Mouse (Mus musculus) CH12.LX (cell line): ENCODE measurements around the gene Tmprss11c. TPM values are rescaled to one million over a fixed set of nuclear protein-coding genes. Genes with fewer than 3 reads are reported as not detected.

Experiments
- DNase-seq: peaks from one replicate; pipeline ENCODE4 v3.0.0-alpha.2; 2013; ENCODE audit errors: extremely low read depth
- H3K27ac ChIP-seq: 2 replicates; pipeline ENCODE4 v1.5.1; 2012; ENCODE audit warnings: low read depth, mild to moderate bottlenecking, control low read depth, moderate library complexity; ENCODE audit not compliant: insufficient read depth
- H3K27me3 ChIP-seq: replicated peaks from 2 replicates; pipeline ENCODE3; 2012; ENCODE audit warnings: inconsistent platforms
- H3K36me3 ChIP-seq, 2 experiments: replicated peaks in 1 of 2; 2 replicates each; pipeline versions ENCODE3 to v1.6.1; 2012; ENCODE audit warnings: inconsistent platforms in 1 of 2, low read length in 1 of 2, mild to moderate bottlenecking in 1 of 2, mixed read lengths in 1 of 2, moderate library complexity in 1 of 2; ENCODE audit not compliant: control insufficient read depth in 1 of 2, insufficient read depth in 1 of 2
- H3K4me1 ChIP-seq, 2 experiments: 2 replicates each; pipeline ENCODE4 v1.6.1; 2012; ENCODE audit warnings: inconsistent platforms in 1 of 2, moderate library complexity in 1 of 2; ENCODE audit not compliant: insufficient read depth in 2 of 2, control insufficient read depth in 1 of 2
- H3K4me2 ChIP-seq: 2 replicates; pipeline ENCODE4 v1.6.1; 2012; ENCODE audit warnings: low read depth, mild to moderate bottlenecking, control low read depth; ENCODE audit not compliant: poor library complexity, insufficient read depth, severe bottlenecking
- H3K4me3 ChIP-seq, 3 experiments: fragments of 150-350 bp in 1 of 3; sonication (generic) in 1 of 3; replicated peaks in 1 of 3; 2 replicates each; pipeline versions ENCODE3 to v1.5.1; 2011 to 2012; ENCODE audit warnings: low read depth in 2 of 3, low read length in 2 of 3, mild to moderate bottlenecking in 2 of 3, moderate library complexity in 2 of 3, control low read depth in 1 of 3, improper control_type of control experiment in 1 of 3, inconsistent platforms in 1 of 3, mixed read lengths in 1 of 3; ENCODE audit not compliant: poor library complexity in 1 of 3
- H3K79me2 ChIP-seq: replicated peaks from 2 replicates; pipeline ENCODE4 v1.6.1; 2012; ENCODE audit warnings: mild to moderate bottlenecking, moderate library complexity; ENCODE audit not compliant: control insufficient read depth, poor library complexity, insufficient read depth, severe bottlenecking; ENCODE audit errors: extremely low read depth
- H3K9ac ChIP-seq: 2 replicates; pipeline ENCODE4 v1.6.1; 2012; ENCODE audit warnings: low read depth, mild to moderate bottlenecking, control low read depth, moderate library complexity; ENCODE audit not compliant: insufficient read depth
- H3K9me3 ChIP-seq: replicated peaks from 2 replicates; pipeline ENCODE3; 2012; ENCODE audit warnings: low read length, inconsistent platforms, mixed read lengths
- BHLHE40 ChIP-seq: IDR thresholded peaks from 2 replicates; pipeline ENCODE4 v1.6.1; 2011; ENCODE audit warnings: mild to moderate bottlenecking, low read depth, low read length, improper control_type of control experiment
- CHD1 ChIP-seq: IDR thresholded peaks from 2 replicates; pipeline ENCODE4 v1.6.1; 2012; ENCODE audit warnings: low read depth, low read length, improper control_type of control experiment, inconsistent platforms
- CHD2 ChIP-seq: IDR thresholded peaks from 2 replicates; pipeline ENCODE4 v1.6.1; 2011; ENCODE audit warnings: low read length, improper control_type of control experiment
- E2F4 ChIP-seq: IDR thresholded peaks from 2 replicates; pipeline ENCODE4 v1.6.1; 2011; ENCODE audit warnings: low read depth, low read length, improper control_type of control experiment; ENCODE audit not compliant: insufficient replicate concordance
- ELF1 ChIP-seq: IDR thresholded peaks from 2 replicates; pipeline ENCODE4 v1.6.1; 2014; ENCODE audit warnings: low read depth, mild to moderate bottlenecking, inconsistent platforms, low read length, improper control_type of control experiment
- ETS1 ChIP-seq: conservative IDR thresholded peaks from 2 replicates; pipeline ENCODE4 v1.6.1; 2012; ENCODE audit warnings: low read depth, mild to moderate bottlenecking, inconsistent platforms, low read length, improper control_type of control experiment, moderate library complexity
- HCFC1 ChIP-seq: IDR thresholded peaks from 2 replicates; pipeline ENCODE4 v1.6.1; 2012; ENCODE audit warnings: low read depth, mild to moderate bottlenecking, inconsistent platforms, low read length, improper control_type of control experiment
- JUND ChIP-seq: conservative IDR thresholded peaks from 2 replicates; pipeline ENCODE4 v1.6.1; 2011; ENCODE audit warnings: low read depth, low read length, improper control_type of control experiment
- KAT2A ChIP-seq: IDR thresholded peaks from 2 replicates; pipeline ENCODE4 v1.6.1; 2012; ENCODE audit warnings: low read length, improper control_type of control experiment, inconsistent platforms; ENCODE audit not compliant: insufficient replicate concordance
- MAFK ChIP-seq: IDR thresholded peaks from 2 replicates; pipeline ENCODE4 v1.6.1; 2011; ENCODE audit warnings: low read length, improper control_type of control experiment; ENCODE audit not compliant: insufficient replicate concordance
- MXI1 ChIP-seq: IDR thresholded peaks from 2 replicates; pipeline ENCODE4 v1.6.1; 2011; ENCODE audit warnings: mild to moderate bottlenecking, low read depth, low read length, improper control_type of control experiment
- MYC ChIP-seq: IDR thresholded peaks from 2 replicates; pipeline ENCODE4 v1.6.1; 2011; ENCODE audit warnings: low read depth, mild to moderate bottlenecking, improper control_type of control experiment, low read length
- NRF1 ChIP-seq: IDR thresholded peaks from 2 replicates; pipeline ENCODE4 v1.6.1; 2014; ENCODE audit warnings: low read depth, mild to moderate bottlenecking, inconsistent platforms, low read length, improper control_type of control experiment, moderate library complexity
- PAX5 ChIP-seq: IDR thresholded peaks from 2 replicates; pipeline ENCODE4 v1.6.1; 2012; ENCODE audit warnings: low read length, inconsistent platforms, mixed read lengths
- POLR2A ChIP-seq: IDR thresholded peaks from 2 replicates; pipeline ENCODE4 v1.6.1; 2011; ENCODE audit warnings: low read depth, mild to moderate bottlenecking, improper control_type of control experiment, low read length
- POLR2AphosphoS2 ChIP-seq: IDR thresholded peaks from 2 replicates; pipeline ENCODE4 v1.6.1; 2011; ENCODE audit warnings: low read depth, low read length, improper control_type of control experiment
- RAD21 ChIP-seq: IDR thresholded peaks from 2 replicates; pipeline ENCODE4 v1.6.1; 2011; ENCODE audit warnings: low read depth, mild to moderate bottlenecking, low read length, improper control_type of control experiment, moderate library complexity
- RCOR1 ChIP-seq: conservative IDR thresholded peaks from 2 replicates; pipeline ENCODE4 v1.6.1; 2012; ENCODE audit warnings: low read depth, mild to moderate bottlenecking, inconsistent platforms, low read length, improper control_type of control experiment
- SMC3 ChIP-seq: IDR thresholded peaks from 2 replicates; pipeline ENCODE4 v1.6.1; 2011; ENCODE audit warnings: low read depth, low read length, improper control_type of control experiment
- TBP ChIP-seq: conservative IDR thresholded peaks from 2 replicates; pipeline ENCODE4 v1.6.1; 2011; ENCODE audit warnings: low read depth, low read length, improper control_type of control experiment
- TCF12 ChIP-seq: IDR thresholded peaks from 2 replicates; pipeline ENCODE4 v1.6.1; 2014; ENCODE audit warnings: low read depth, mild to moderate bottlenecking, inconsistent platforms, low read length, improper control_type of control experiment
- UBTF ChIP-seq: IDR thresholded peaks from 2 replicates; pipeline ENCODE4 v1.6.1; 2012; ENCODE audit warnings: low read depth, mild to moderate bottlenecking, inconsistent platforms, low read length, improper control_type of control experiment, moderate library complexity
- USF2 ChIP-seq: conservative IDR thresholded peaks from 2 replicates; pipeline ENCODE4 v1.6.1; 2011; ENCODE audit warnings: low read depth, low read length, improper control_type of control experiment
- ZC3H11A ChIP-seq: IDR thresholded peaks from 2 replicates; pipeline ENCODE4 v1.6.1; 2012; ENCODE audit warnings: low read depth, mild to moderate bottlenecking, inconsistent platforms, low read length, improper control_type of control experiment
- ZKSCAN1 ChIP-seq: IDR thresholded peaks from 2 replicates; pipeline ENCODE4 v1.6.1; 2012; ENCODE audit warnings: low read depth, inconsistent platforms, low read length, improper control_type of control experiment, borderline replicate concordance
- dilution Hi-C: fragments of 300-500 bp; cut with MboI; formaldehyde crosslinking; loops from 2 replicates; pipeline ENCODE4 v1.14.3; 2020; ENCODE audit warnings: low sequenced_read_pairs; ENCODE audit not compliant: extremely low pct_unique_long_range_greater_than_20kb, extremely low pct_ligation_motif_present
- in situ Hi-C: fragments of 300-500 bp; cut with MboI; formaldehyde crosslinking; loops from 3 replicates; pipeline ENCODE4 v1.14.3; 2019; ENCODE audit warnings: low sequenced_read_pairs, low pct_ligation_motif_present, low pct_unique_long_range_greater_than_20kb, mixed read lengths
- polyA plus RNA-seq: library from polyadenylated mRNA; unstranded; fragments of >175 nt; gene quantifications from 2 replicates; pipeline ENCODE4 v1.2.1, GENCODE M21; 2012; ENCODE audit warnings: low read depth; ENCODE audit not compliant: insufficient read length
- total RNA-seq, 2 experiments: library from RNA; depleted of rRNA; stranded (reverse); fragments of 300-350 nt in 1 of 2; fragments of >200 nt in 1 of 2; gene quantifications; 2 replicates each; pipeline ENCODE4 v1.2.3; 2012 to 2014

Gene Tmprss11c
- total and polyA plus RNA-seq, 3 experiments: not detected

DNA sequence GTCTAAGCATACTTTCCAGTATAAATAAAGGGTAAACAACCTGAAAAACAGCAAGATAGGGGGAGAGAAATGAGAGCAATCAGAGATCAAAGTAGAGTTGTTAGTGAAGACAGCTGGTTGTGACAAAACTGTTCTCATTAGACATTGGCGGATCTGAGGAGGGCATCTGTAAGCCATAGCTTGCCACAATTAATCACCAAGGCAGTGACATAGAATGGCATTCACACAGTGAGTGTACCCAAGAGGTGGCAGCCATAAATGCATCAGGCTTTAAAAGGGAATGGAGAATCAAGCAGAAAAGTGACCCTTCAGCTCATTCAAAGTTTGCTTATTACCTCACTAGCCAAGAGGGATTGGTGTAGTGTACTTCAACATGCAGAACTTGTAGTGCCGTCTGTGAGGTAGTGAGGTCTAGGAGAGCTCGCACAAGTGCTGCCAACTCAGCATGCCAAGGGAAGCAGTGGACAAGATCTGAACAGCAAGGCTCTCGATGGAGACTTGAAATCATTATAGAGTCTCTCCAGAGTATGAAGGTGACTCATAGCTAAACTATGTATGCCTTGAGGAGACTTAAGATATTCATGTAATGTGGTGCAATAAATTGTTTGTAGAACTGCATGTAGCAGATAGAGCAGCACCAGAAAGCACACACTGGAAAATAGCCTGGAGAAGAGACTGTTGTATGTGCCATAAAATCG, 61.8 kb downstream of the Tmprss11c start:
- Histone ChIP-seq H3K27me3 (no peaks in the 10 kb centered on the region), H3K27ac (no peak overlapping the region), H3K4me3 (no peak overlapping the region), H3K9ac (no peak overlapping the region), H3K9me3 (no peaks in the 10 kb centered on the region), H3K4me1 (no peaks in the 10 kb centered on the region), H3K4me2 (no peak overlapping the region), H3K36me3 (no peaks in the 10 kb centered on the region), H3K79me2 (no peaks in the 10 kb centered on the region)
- TF ChIP-seq KAT2A: no peak
- TF ChIP-seq MXI1: no peak
- no peak for TF ChIP-seq UBTF
- TF ChIP-seq CHD1: no peak
- no peak for TF ChIP-seq ETS1
- TF ChIP-seq ZC3H11A: no peak
- TF ChIP-seq ZKSCAN1: no peak
- TF ChIP-seq TBP: no peak
- no peak for TF ChIP-seq PAX5
- no peak for TF ChIP-seq BHLHE40
- TF ChIP-seq ELF1: no peak
- no peak for TF ChIP-seq POLR2A
- TF ChIP-seq CHD2: no peak
- TF ChIP-seq SMC3: no peak
- no peak for TF ChIP-seq POLR2AphosphoS2
- no peak for TF ChIP-seq NRF1
- TF ChIP-seq MYC: no peak
- in situ Hi-C loops (no loop called here), dilution Hi-C loops (no loop called here)
- no peak for DNase-seq

DNA sequence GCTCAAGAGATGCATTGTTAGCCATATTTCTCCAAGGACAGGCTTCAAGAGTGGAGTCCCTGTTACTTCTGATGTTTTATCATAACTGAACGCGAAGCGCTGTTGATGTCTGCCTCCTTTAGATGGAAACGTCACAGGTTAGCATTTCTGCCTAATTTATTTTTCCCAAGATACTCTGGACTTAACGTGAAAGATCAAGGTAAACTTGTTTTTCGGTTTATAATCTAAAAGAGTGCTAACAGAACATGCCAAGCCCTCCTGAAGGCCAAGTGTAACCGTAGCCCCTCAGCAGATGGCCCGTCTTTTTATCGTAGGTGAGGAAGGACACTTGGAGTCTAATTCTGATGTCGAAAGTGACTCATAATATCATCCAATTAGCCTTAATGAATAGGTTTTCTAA, 91.3 kb downstream of the Tmprss11c start, which contains the start of gene Gnrhr:
Gnrhr (minus strand) TSS at position 101 of the 400 bp plus-strand sequence.
- Histone ChIP-seq H3K27me3 (no peaks in the 10 kb centered on the region), H3K4me2 (no peak within 1 kb of the TSS), H3K36me3 (no peaks in the 10 kb centered on the region), H3K9ac (no peak within 1 kb of the TSS), H3K27ac (no peak within 1 kb of the TSS), H3K79me2 (no peaks in the 10 kb centered on the region)
- no peak for DNase-seq
- TF ChIP-seq HCFC1 (no peak), RAD21 (no peak), CHD2 (no peak), JUND (no peak), POLR2A (no peak), TCF12 (no peak), MAFK (no peak), ETS1 (no peak), USF2 (no peak), NRF1 (no peak), E2F4 (no peak), RCOR1 (no peak), MXI1 (no peak)
- TF ChIP-seq, all 38 proteins: peak for 0
- H3K4me1 ChIP-seq: no peaks in the 10 kb centered on the region
- no peaks in the 10 kb centered on the region for H3K9me3 ChIP-seq
- in situ Hi-C loops (loop anchor here (25.0 kb wide), 1 partner anchor 214 kb away; no protein-coding TSS in a partner anchor), dilution Hi-C loops (no loop called here)
- H3K4me3 ChIP-seq: no peak within 1 kb of the TSS
